Mouse (Mus musculus) stomach, postnatal 0 days (tissue): ENCODE results near the gene Slit3. TPM values are rescaled to one million over a fixed set of nuclear protein-coding genes. Genes with fewer than 3 reads are reported as not detected.
A peak's percentile ranks its signal among the peaks of the same experiment; 100 is the strongest.

Experiments used
- ATAC-seq: fragments of 200-750 bp; cut with Nextera tagmentation; 2 replicates; pipeline ENCODE4 v1.8.0; 2017; ENCODE audit not compliant: low FRiP score, low TSS enrichment
- DNase-seq: peaks from one replicate; pipeline ENCODE4 v3.0.0-alpha.2; 2016; ENCODE audit warnings: low spot score
- H3K27ac ChIP-seq: fragments of 300-500 bp; sonication (generic); replicated peaks from 2 replicates; pipeline ENCODE4 v1.5.1; 2014; ENCODE audit warnings: mild to moderate bottlenecking, control low read depth
- H3K27me3 ChIP-seq: fragments of 300-500 bp; sonication (generic); 2 replicates; pipeline ENCODE4 v1.6.1; 2014; ENCODE audit warnings: low read length; ENCODE audit not compliant: control insufficient read depth, insufficient read depth
- H3K36me3 ChIP-seq: fragments of 300-500 bp; sonication (generic); 2 replicates; pipeline ENCODE4 v1.6.1; 2014; ENCODE audit warnings: low read length, mixed read lengths; ENCODE audit not compliant: control insufficient read depth, insufficient read depth
- H3K4me1 ChIP-seq: fragments of 300-500 bp; sonication (generic); replicated peaks from 2 replicates; pipeline ENCODE4 v1.6.1; 2014; ENCODE audit warnings: antibody characterized with exemption; ENCODE audit not compliant: control insufficient read depth, insufficient read depth
- H3K4me2 ChIP-seq: fragments of 300-500 bp; sonication (generic); replicated peaks from 2 replicates; pipeline ENCODE4 v1.6.1; 2014; ENCODE audit warnings: low read depth, mild to moderate bottlenecking, control low read depth, moderate library complexity
- H3K4me3 ChIP-seq: fragments of 300-500 bp; sonication (generic); 2 replicates; pipeline ENCODE4 v1.5.1; 2014; ENCODE audit warnings: low read depth, low read length, control low read depth
- H3K9ac ChIP-seq: fragments of 300-500 bp; sonication (generic); 2 replicates; pipeline ENCODE4 v1.6.1; 2014; ENCODE audit warnings: mild to moderate bottlenecking, low read length, control low read depth, mixed read lengths
- H3K9me3 ChIP-seq: fragments of 300-500 bp; sonication (generic); 2 replicates; pipeline ENCODE4 v1.6.1; 2016; ENCODE audit warnings: low read length; ENCODE audit not compliant: control insufficient read depth
- CTCF ChIP-seq: IDR thresholded peaks from 2 replicates; pipeline ENCODE4 v1.5.1; 2016; ENCODE audit warnings: antibody characterized with exemption, low read depth, mild to moderate bottlenecking, moderate library complexity
- EP300 ChIP-seq: optimal IDR thresholded peaks from 2 replicates; pipeline ENCODE3; 2016; ENCODE audit warnings: antibody characterized with exemption
- WGBS: fragments of 180-500 bp; shearing (Covaris S2); extraction: QIAGEN DNeasy Blood & Tissue Kit; methylation state at CpG from one replicate; pipeline ENCODE4 v1.1.7; 2014; 5-methylcytosine and 5-hydroxymethylcytosine counted together
- polyA plus RNA-seq: library from polyadenylated mRNA; unstranded; fragments of >200 nt; fragmentation: Nextera tagmentation; extraction: Ambion mirVana; gene quantifications from 2 replicates; pipeline ENCODE4 v1.2.1, GENCODE M21; 2015

Gene Slit3
- polyA plus RNA-seq, 1 experiment from 2014 or later, result 8.1 TPM

- WGBS, result 80% methylated on average over 5 of the region's 5 CpGs
- no peak overlapping the region for H3K4me2 ChIP-seq
- no peaks in the 10 kb centered on the region for H3K36me3 ChIP-seq
- no peak overlapping the region for H3K4me3 ChIP-seq
- no peak overlapping the region for H3K27ac ChIP-seq
- no peak for DNase-seq
- H3K9ac ChIP-seq, result no peak overlapping the region
- no peaks in the 10 kb centered on the region for H3K9me3 ChIP-seq
- no peak for ATAC-seq
- H3K27me3 ChIP-seq, result no peaks in the 10 kb centered on the region
- TF ChIP-seq EP300 (no peak), CTCF (no peak)
- H3K4me1 ChIP-seq, result no peaks in the 10 kb centered on the region
Measured at GRCm38 (mm10) chr11:35698901-35699300, 577.9 kb downstream of the Slit3 start.

GRCm38 (mm10) chr11:35703471-35703870 lies 582.4 kb downstream of the Slit3 start:
- Histone ChIP-seq H3K36me3 (no peaks in the 10 kb centered on the region), H3K27ac (no peak overlapping the region), H3K9ac (no peak overlapping the region), H3K4me3 (no peak overlapping the region), H3K4me2 (no peak overlapping the region), H3K27me3 (no peaks in the 10 kb centered on the region), H3K4me1 (no peaks in the 10 kb centered on the region), H3K9me3 (no peaks in the 10 kb centered on the region)
- no peak for DNase-seq
- ATAC-seq, result no peak
- 75% methylated on average over 4 of the region's 4 CpGs for WGBS
- TF ChIP-seq EP300 (no peak), CTCF (peak; percentile 61)

- Histone ChIP-seq H3K4me2 (no peak overlapping the region), H3K4me3 (no peak overlapping the region), H3K9ac (no peak overlapping the region), H3K27ac (no peak overlapping the region), H3K9me3 (no peaks in the 10 kb centered on the region), H3K27me3 (no peaks in the 10 kb centered on the region), H3K4me1 (no peaks in the 10 kb centered on the region), H3K36me3 (no peaks in the 10 kb centered on the region)
- WGBS, result 94% methylated on average over 13 of the region's 13 CpGs
- DNase-seq (no peak), ATAC-seq (no peak)
- TF ChIP-seq CTCF (no peak), EP300 (no peak)
Measured at GRCm38 (mm10) chr11:35704381-35704780, 583.4 kb downstream of the Slit3 start.

GRCm38 (mm10) chr11:35704927-35705326 lies 583.9 kb downstream of the Slit3 start:
- Histone ChIP-seq H3K27ac (no peak overlapping the region), H3K4me3 (no peak overlapping the region), H3K27me3 (no peaks in the 10 kb centered on the region), H3K36me3 (no peaks in the 10 kb centered on the region), H3K4me1 (no peaks in the 10 kb centered on the region), H3K9ac (no peak overlapping the region), H3K9me3 (no peaks in the 10 kb centered on the region), H3K4me2 (no peak overlapping the region)
- TF ChIP-seq EP300 (no peak), CTCF (peak; percentile 36; the same call in 1 of the 2 replicates)
- ATAC-seq, result no peak
- DNase-seq, result no peak
- 89% methylated on average over 5 of the region's 5 CpGs for WGBS

- 87% methylated on average over 12 of the region's 12 CpGs for WGBS
- TF ChIP-seq EP300, result no peak
- no peak for TF ChIP-seq CTCF
Measured at GRCm38 (mm10) chr11:35707431-35707830, 586.4 kb downstream of the Slit3 start.

GRCm38 (mm10) chr11:35711314-35711713 lies 590.3 kb downstream of the Slit3 start:
- H3K9me3 ChIP-seq, result no peaks in the 10 kb centered on the region
- no peak overlapping the region for H3K9ac ChIP-seq
- no peaks in the 10 kb centered on the region for H3K27me3 ChIP-seq
- H3K4me1 ChIP-seq, result no peaks in the 10 kb centered on the region
- H3K36me3 ChIP-seq, result no peaks in the 10 kb centered on the region
- H3K27ac ChIP-seq, result no peak overlapping the region
- WGBS, result 80% methylated on average over 6 of the region's 6 CpGs
- no peak for TF ChIP-seq EP300
- TF ChIP-seq CTCF, result no peak
- H3K4me2 ChIP-seq, result no peak overlapping the region
- H3K4me3 ChIP-seq, result no peak overlapping the region
- ATAC-seq (no peak), DNase-seq (no peak)

More at GRCm38 (mm10) chr11:35707431-35707830, 586.4 kb downstream of the Slit3 start:
- no peaks in the 10 kb centered on the region for H3K27me3 ChIP-seq
- no peaks in the 10 kb centered on the region for H3K4me1 ChIP-seq
- H3K36me3 ChIP-seq, result no peaks in the 10 kb centered on the region
- no peak overlapping the region for H3K27ac ChIP-seq
- no peak overlapping the region for H3K4me3 ChIP-seq
- ATAC-seq (no peak), DNase-seq (no peak)
- H3K9ac ChIP-seq, result no peak overlapping the region
- H3K4me2 ChIP-seq, result no peak overlapping the region
- no peaks in the 10 kb centered on the region for H3K9me3 ChIP-seq
